Mouse (Mus musculus) thymus, adult 2 months (tissue): Measurements from ENCODE around the gene Cnppd1.

Source experiments
- CTCF ChIP-seq: fragments of 200-500 bp; IDR thresholded peaks from 2 replicates; pipeline ENCODE4 v1.5.1; 2012; ENCODE audit warnings: mild to moderate bottlenecking, control low read depth, low read length, moderate library complexity, borderline replicate concordance; ENCODE audit not compliant: control insufficient read depth, poor library complexity, insufficient read depth; ENCODE audit errors: extremely low read depth
- POLR2A ChIP-seq: fragments of 200-500 bp; IDR thresholded peaks from 2 replicates; pipeline ENCODE4 v1.6.1; 2012; ENCODE audit warnings: mild to moderate bottlenecking, low read length, control low read depth, moderate library complexity; ENCODE audit not compliant: control insufficient read depth, poor library complexity, insufficient read depth; ENCODE audit errors: extremely low read depth

DNA sequence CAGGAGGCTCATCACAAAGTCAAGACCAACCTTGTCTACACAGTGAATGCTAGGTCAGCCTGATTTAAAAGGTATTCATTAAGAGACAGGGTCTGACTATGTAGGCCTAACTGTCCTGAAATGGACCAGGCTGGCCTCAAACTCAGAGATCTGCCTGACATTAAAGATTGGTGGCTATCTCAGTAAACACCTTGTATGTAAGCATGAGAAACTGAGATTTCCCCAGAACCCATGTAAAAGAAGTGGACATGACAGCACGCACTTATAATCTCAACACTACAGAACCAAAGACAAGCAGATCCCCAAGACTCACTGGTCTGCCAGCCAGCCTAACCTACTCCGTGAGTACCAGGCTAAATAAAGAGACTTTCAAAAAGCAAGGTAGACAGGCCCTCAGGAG, 4.1 kb downstream of the Cnppd1 start:
- TF ChIP-seq CTCF (no peak), POLR2A (no peak)
